Mouse (Mus musculus) neural tube, postnatal 0 days (tissue): ENCODE data around the gene Pgghg. TPM values are rescaled to one million over a fixed set of nuclear protein-coding genes. Genes with fewer than 3 reads are reported as not detected.

Experiments used
- polyA plus RNA-seq: library from polyadenylated mRNA; unstranded; fragments of >200 nt; fragmentation: Nextera tagmentation; extraction: Ambion mirVana; gene quantifications from 2 replicates; pipeline ENCODE4 v1.2.1, GENCODE M21; 2015

The Pgghg gene
- polyA plus RNA-seq = 7.1 and 7.4 TPM in 2 replicates

DNA sequence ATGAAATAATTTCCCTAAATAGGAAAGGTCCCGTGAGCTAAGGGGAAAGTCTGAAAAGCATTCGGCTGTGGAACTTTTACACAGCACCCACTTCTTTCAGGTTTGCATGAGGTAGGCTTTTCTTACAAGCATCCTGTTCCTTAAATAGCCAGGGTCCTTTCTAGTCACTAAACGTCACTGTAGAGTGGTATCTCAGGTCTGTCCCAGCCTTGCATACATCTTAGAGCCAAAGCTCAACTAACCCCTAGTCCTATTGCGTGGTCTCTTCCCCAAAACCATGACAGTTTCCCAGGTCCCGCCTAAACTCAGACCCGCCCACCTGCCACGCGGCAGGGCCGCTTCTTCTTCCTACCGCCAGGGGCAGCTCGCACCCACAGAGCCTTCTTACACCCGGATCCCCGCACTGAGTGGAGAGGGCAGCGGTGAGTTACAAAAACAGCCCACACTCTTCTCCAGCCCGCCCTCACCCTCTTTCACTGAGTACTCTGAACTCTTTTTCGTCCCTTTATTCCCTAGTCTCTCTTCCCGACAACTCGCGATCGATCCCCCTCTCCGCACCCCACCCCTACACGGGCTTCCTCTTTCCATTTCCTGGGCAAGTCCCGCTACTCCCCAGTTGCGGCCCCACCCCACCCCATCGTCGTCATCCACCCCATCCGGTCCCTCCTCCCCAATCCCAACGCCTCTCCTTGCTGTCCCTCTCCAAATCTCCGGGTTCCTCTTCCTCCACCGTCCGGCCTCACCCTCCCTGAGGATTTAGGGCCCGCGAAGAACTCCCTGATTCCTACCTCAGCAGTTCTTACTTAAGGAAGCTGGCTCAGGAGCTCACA, at the start of gene Pgghg:
Gene Pgghg, plus strand, starts transcription at position 170 of the 830 bp plus-strand sequence.

DNA sequence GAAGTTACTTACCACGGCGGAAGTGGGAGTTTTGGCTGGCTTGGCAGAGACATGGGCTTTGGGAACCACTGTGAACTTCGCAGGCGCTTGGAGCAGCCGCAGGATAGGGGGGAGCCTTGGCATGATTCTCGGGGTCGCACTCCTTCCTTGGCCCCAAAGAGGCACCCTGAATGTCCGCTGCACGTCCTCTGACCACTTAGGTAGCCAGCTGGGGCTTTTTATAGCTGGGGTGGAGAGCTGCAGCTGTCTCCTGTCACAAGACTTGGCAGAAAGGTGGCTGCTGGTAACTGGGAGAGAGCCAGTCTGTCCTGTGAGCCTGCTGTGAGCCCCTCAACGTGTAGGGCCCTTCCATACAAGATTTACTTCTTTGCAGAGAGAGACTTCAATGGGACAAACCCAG, 41.0 kb upstream of the Pgghg start, which contains the start of gene Cox8b:
Gene Cox8b, minus strand, starts transcription at position 227 of the 400 bp plus-strand sequence.

DNA sequence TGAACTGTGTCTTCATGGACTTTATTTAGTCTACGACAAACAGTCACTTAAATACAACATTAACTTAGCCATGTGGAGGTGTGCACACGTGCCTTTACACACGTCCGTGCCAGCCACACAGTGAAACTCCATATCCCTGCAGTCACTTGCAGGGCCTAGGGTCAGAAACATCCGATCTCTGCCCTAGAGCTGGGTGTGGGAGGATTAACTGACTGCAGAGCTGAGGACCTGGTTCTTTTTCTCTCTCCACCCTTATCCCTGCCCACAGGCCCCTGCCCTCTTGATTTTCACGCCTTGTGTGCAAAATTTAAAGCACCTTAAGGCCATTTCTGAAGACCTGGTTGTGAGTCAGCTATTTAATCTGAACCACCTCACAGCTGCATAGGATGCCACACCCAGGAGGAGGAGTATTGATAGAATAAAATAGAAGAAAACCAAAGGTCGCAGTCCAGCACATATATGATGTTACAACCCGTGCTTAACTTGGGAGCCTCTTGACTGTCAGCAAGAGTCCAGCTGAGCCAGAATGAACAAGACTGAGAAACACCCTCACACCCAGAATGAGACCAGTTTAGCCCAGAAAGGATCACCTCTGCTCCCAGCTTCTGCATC, 20.7 kb upstream of the Pgghg start, which contains the start of gene Nlrp6:
Gene Nlrp6, plus strand, starts transcription at position 485 of the 612 bp plus-strand sequence.

DNA sequence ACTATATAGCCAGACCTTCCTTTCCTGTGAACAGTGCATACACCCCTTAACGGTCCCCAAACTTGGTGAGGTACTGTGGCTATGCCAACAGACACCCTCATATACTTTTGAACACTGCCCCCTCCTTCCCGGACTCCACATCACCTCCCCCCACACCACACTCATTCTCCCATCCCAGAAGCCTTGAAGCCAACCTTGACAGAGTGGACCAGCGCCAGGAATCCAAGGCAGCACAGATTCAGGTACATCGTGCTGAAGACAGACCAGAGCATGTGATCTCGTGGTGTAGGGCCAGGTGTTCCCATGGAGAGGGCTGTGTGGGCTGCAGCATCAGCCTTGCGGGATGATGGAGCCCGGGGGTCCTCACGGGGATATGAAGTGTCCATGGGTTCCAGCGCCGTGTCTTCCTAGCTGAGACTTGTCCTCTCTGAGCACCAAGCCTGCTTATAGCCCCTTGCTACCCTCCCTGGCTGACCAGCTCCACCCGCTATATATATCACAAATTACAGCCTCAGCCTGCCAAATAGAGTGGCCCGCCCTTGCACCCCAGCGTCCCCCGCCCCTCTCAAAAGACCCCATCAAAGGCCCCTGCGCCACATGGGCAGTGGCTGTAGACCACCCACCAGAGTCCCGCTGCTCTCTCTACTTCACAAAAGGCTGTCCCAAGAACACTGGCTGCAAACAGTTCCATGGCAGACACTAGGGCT, 8.8 kb downstream of the Pgghg start, which contains the start of gene Ifitm5:
Gene Ifitm5, minus strand, starts transcription at position 468 of the 707 bp plus-strand sequence.

DNA sequence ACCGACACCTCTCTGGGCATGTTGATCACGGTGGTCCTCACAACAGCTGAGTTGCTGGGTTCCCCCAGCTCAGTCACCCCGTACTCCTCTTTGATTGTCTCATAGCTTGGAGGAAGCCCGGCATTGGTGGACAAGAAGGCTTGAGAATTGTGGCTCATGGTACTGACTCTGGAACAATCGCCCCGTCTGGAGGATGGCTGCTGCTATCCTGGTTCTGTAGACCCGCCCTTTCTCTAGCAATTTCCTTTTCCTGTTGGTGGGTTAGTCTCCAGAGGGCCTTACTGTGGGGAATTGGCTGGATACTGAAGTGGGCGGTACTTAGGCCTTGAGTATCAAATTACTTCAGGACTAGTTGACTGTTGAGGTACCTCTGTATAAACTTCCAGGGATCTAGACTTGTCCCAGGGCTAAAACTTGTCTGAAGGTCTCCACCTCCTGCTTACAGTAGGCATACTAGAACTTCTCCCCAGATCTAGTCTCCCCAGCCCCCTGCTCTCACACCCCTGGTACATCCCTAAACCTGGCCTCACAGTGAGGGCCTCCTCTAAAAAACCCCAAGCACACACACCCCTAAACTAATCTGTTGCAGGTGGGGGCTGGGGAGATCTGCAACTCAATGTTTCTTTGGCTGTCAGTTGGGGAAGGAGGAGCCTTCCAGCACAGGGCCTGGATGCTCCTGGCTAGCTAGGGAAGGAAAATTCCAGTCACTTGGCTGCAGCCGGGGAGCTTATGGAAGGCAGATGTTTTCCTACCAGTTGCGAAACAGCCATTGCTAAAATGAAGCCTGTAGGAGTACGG, 14.8 kb downstream of the Pgghg start, which contains the start of the genes Gm45717 and Ifitm2:
Gene Gm45717, minus strand, starts transcription at position 180 of the 798 bp plus-strand sequence.
Gene Ifitm2, minus strand, starts transcription at position 230 of the 798 bp plus-strand sequence.

DNA sequence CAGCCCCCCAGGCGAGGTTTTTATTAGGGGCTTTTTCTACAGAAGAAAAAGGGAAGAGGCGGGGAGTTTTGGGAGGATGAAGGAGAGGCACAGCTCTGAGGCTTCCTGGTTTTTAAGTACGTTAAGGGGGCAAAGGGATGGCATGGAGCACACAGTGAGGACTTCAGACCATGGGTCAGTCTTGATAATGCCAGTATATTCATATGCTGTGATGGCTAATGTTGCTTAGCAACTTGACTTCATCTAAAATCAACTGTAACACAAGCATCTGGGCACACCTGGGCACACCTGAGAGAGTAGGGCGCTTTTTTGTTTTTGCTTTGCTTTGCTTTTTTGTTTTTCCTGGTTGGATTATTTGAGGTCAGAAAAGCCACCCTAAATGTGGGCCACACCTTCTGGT, 25.7 kb downstream of the Pgghg start, which contains the start of gene Ifitm1:
Gene Ifitm1, plus strand, starts transcription at position 301 of the 400 bp plus-strand sequence.

Other genes starting within 250 kb of the Pgghg start
- gene Olfr541, start 244.1 kb upstream of the Pgghg start, polyA plus RNA-seq = not detected in 2 replicates
- 0.10 and 0.15 TPM in 2 replicates for gene Cyp2e1, start 177.7 kb upstream of the Pgghg start, polyA plus RNA-seq
- gene Syce1, start 153.5 kb upstream of the Pgghg start, polyA plus RNA-seq = 0.52 and 0.67 TPM in 2 replicates
- 22.0 and 25.1 TPM in 2 replicates for gene Zfp941, start 119.2 kb upstream of the Pgghg start, polyA plus RNA-seq
- gene Urah, start 106.4 kb upstream of the Pgghg start, polyA plus RNA-seq = 0.46 and 1.5 TPM in 2 replicates
- not detected in 2 replicates for gene Scgb1c1, start 95.8 kb upstream of the Pgghg start, polyA plus RNA-seq
- 0.22 and 0.36 TPM in 2 replicates for gene Odf3, start 93.6 kb upstream of the Pgghg start, polyA plus RNA-seq
- 0.34 TPM in 1 of 2 replicates, not detected in the other for gene Gm45785, start 85.1 kb upstream of the Pgghg start, polyA plus RNA-seq
- 78.6 and 85.7 TPM in 2 replicates for gene Ric8a, start 84.4 kb upstream of the Pgghg start, polyA plus RNA-seq
- gene Bet1l, start 83.8 kb upstream of the Pgghg start, polyA plus RNA-seq = 60.4 and 62.6 TPM in 2 replicates
- gene Psmd13, start 59.4 kb upstream of the Pgghg start, polyA plus RNA-seq = 242 and 248 TPM in 2 replicates
- gene Sirt3, start 59.1 kb upstream of the Pgghg start, polyA plus RNA-seq = 82.3 and 96.7 TPM in 2 replicates
- 2.2 and 3.0 TPM in 2 replicates for gene Cox8b, start 40.9 kb upstream of the Pgghg start, polyA plus RNA-seq
- 1.2 TPM in 2 replicates for gene Nlrp6, start 20.5 kb upstream of the Pgghg start, polyA plus RNA-seq
- 1.3 and 2.4 TPM in 2 replicates for gene Ifitm5, start 8.9 kb downstream of the Pgghg start, polyA plus RNA-seq
- gene Gm45717, start 14.5 kb downstream of the Pgghg start, polyA plus RNA-seq = not detected in 2 replicates
- gene Ifitm2, start 14.6 kb downstream of the Pgghg start, polyA plus RNA-seq = 257 and 296 TPM in 2 replicates
- gene Ifitm1, start 25.8 kb downstream of the Pgghg start, polyA plus RNA-seq = 43.2 and 67.3 TPM in 2 replicates
- gene Ifitm3, start 69.4 kb downstream of the Pgghg start, polyA plus RNA-seq = 166 and 167 TPM in 2 replicates
- 4.0 and 4.5 TPM in 2 replicates for gene Ifitm6, start 76.5 kb downstream of the Pgghg start, polyA plus RNA-seq
- gene Gm17387, start 87.7 kb downstream of the Pgghg start, polyA plus RNA-seq = not detected in 2 replicates
- 38.2 and 39.6 TPM in 2 replicates for gene B4galnt4, start 119.7 kb downstream of the Pgghg start, polyA plus RNA-seq
- 0.28 TPM in 1 of 2 replicates, not detected in the other for gene Pkp3, start 136.8 kb downstream of the Pgghg start, polyA plus RNA-seq
- gene Sigirr, start 159.2 kb downstream of the Pgghg start, polyA plus RNA-seq = 2.2 and 3.4 TPM in 2 replicates
- gene Ano9, start 176.4 kb downstream of the Pgghg start, polyA plus RNA-seq = 0.22 and 0.51 TPM in 2 replicates
- 79.0 and 88.5 TPM in 2 replicates for gene Ptdss2, start 181.0 kb downstream of the Pgghg start, polyA plus RNA-seq
- gene Rnh1, start 231.5 kb downstream of the Pgghg start, polyA plus RNA-seq = 56.1 and 58.4 TPM in 2 replicates